Mouse (Mus musculus) embryonic facial prominence, embryonic 13.5 days (tissue): ENCODE measurements around the gene Nmu. TPM values are rescaled to one million over a fixed set of nuclear protein-coding genes. Genes with fewer than 3 reads are reported as not detected.

Source experiments
- polyA plus RNA-seq: library from polyadenylated mRNA; unstranded; fragments of >200 nt; fragmentation: Nextera tagmentation; extraction: Ambion mirVana; gene quantifications from 2 replicates; pipeline ENCODE4 v1.2.1, GENCODE M21; 2015

Gene Nmu
- polyA plus RNA-seq, 1 experiment from 2014 or later: 0.25 TPM

Other genes starting within 250 kb of the Nmu start
- 32.8 and 36.4 TPM in 2 replicates for gene Srd5a3, start 223.5 kb downstream of the Nmu start, polyA plus RNA-seq
- 104 and 107 TPM in 2 replicates for gene Tmem165, start 179.9 kb downstream of the Nmu start, polyA plus RNA-seq
- gene Clock, start 59.0 kb downstream of the Nmu start, polyA plus RNA-seq: 15.2 and 17.7 TPM in 2 replicates
- not detected in 2 replicates for gene Pdcl2, start 32.6 kb downstream of the Nmu start, polyA plus RNA-seq
- gene Gm7271, start 120.3 kb upstream of the Nmu start, polyA plus RNA-seq: not detected in 2 replicates
- 37.4 and 38.2 TPM in 2 replicates for gene Exoc1, start 165.5 kb upstream of the Nmu start, polyA plus RNA-seq
- gene Cep135, start 224.9 kb upstream of the Nmu start, polyA plus RNA-seq: 10.1 and 10.9 TPM in 2 replicates